Mouse (Mus musculus) megakaryocyte, embryonic 14.5 days (primary cell): ENCODE measurements at regions not wholly inside any gene's neighbourhood (a gene's known extent, or its start where the extent isn't known, plus 50 kb on each side); places are given as distances from the start of the nearest gene placed in this dataset.

Source experiments
- FLI1 ChIP-seq: IDR thresholded peaks from 2 replicates; pipeline ENCODE4 v1.6.1; 2012; ENCODE audit warnings: low read length, inconsistent platforms, mixed read lengths
- GATA1 ChIP-seq: IDR thresholded peaks from 3 replicates; pipeline ENCODE4 v1.6.1; 2012; ENCODE audit warnings: mixed read lengths, low read length, inconsistent platforms, borderline replicate concordance

DNA sequence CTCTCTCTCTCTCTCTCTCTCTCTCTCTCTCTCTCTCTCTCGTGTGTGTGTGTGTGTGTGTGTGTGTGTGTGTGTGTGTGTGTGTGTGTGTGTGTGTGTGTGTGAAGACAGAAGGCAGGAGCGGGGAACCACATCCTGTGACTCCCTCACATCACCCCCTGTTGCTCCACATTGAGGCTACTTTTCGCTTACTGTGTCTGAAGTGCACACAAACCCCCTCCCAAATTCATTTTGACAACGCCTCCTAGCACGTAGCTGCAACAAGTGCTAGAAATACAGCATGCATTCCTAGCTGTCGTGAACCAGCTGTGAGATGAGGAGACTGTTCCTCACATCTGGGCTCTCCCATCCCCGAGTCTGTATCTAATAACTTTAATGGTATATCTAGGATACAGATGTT, 106.4 kb downstream of the Dad1 start:
- TF ChIP-seq GATA1 (no peak), FLI1 (no peak)
